Mouse (Mus musculus) midbrain, embryonic 15.5 days (tissue): ENCODE results near the gene Ciapin1. TPM values are rescaled to one million over a fixed set of nuclear protein-coding genes. Genes with fewer than 3 reads are reported as not detected.
A peak's percentile ranks its signal among the peaks of the same experiment; 100 is the strongest.

ENCODE experiments used
- ATAC-seq: fragments of 200-750 bp; cut with Nextera tagmentation; replicated peaks from 2 replicates; pipeline ENCODE4 v1.8.0; 2017; ENCODE audit warnings: moderate TSS enrichment
- H3K27ac ChIP-seq: fragments of 300-500 bp; sonication (generic); 2 replicates; pipeline ENCODE4 v1.5.1; 2015; ENCODE audit warnings: mild to moderate bottlenecking, inconsistent platforms
- H3K27me3 ChIP-seq: fragments of 300-500 bp; sonication (generic); replicated peaks from 2 replicates; pipeline ENCODE4 v1.6.1; 2015; ENCODE audit warnings: inconsistent platforms
- H3K36me3 ChIP-seq: fragments of 300-500 bp; sonication (generic); replicated peaks from 2 replicates; pipeline ENCODE4 v1.6.1; 2015; ENCODE audit warnings: inconsistent platforms
- H3K4me1 ChIP-seq: fragments of 300-500 bp; sonication (generic); 2 replicates; pipeline ENCODE4 v1.6.1; 2015; ENCODE audit warnings: inconsistent platforms
- H3K4me2 ChIP-seq: fragments of 300-500 bp; sonication (generic); 2 replicates; pipeline ENCODE4 v1.6.1; 2015; ENCODE audit warnings: inconsistent platforms, mild to moderate bottlenecking, moderate library complexity
- H3K4me3 ChIP-seq: fragments of 300-500 bp; sonication (generic); 2 replicates; pipeline ENCODE4 v1.5.1; 2015; ENCODE audit warnings: mild to moderate bottlenecking, inconsistent platforms
- H3K9ac ChIP-seq: fragments of 300-500 bp; sonication (generic); 2 replicates; pipeline ENCODE4 v1.6.1; 2015; ENCODE audit warnings: mild to moderate bottlenecking, inconsistent platforms
- H3K9me3 ChIP-seq: fragments of 300-500 bp; sonication (generic); 2 replicates; pipeline ENCODE4 v1.6.1; 2016; ENCODE audit warnings: inconsistent platforms
- WGBS: fragments of 180-500 bp; shearing (Covaris S2); methylation state at CpG from one replicate; pipeline ENCODE4 v1.1.7; 2015; ENCODE audit warnings: mixed read lengths; 5-methylcytosine and 5-hydroxymethylcytosine counted together
- polyA plus RNA-seq: library from polyadenylated mRNA; unstranded; fragments of >200 nt; fragmentation: Nextera tagmentation; extraction: Ambion mirVana; gene quantifications from 2 replicates; pipeline ENCODE4 v1.2.1, GENCODE M21; 2015

Gene Ciapin1
- 211 and 217 TPM in 2 replicates for polyA plus RNA-seq

DNA sequence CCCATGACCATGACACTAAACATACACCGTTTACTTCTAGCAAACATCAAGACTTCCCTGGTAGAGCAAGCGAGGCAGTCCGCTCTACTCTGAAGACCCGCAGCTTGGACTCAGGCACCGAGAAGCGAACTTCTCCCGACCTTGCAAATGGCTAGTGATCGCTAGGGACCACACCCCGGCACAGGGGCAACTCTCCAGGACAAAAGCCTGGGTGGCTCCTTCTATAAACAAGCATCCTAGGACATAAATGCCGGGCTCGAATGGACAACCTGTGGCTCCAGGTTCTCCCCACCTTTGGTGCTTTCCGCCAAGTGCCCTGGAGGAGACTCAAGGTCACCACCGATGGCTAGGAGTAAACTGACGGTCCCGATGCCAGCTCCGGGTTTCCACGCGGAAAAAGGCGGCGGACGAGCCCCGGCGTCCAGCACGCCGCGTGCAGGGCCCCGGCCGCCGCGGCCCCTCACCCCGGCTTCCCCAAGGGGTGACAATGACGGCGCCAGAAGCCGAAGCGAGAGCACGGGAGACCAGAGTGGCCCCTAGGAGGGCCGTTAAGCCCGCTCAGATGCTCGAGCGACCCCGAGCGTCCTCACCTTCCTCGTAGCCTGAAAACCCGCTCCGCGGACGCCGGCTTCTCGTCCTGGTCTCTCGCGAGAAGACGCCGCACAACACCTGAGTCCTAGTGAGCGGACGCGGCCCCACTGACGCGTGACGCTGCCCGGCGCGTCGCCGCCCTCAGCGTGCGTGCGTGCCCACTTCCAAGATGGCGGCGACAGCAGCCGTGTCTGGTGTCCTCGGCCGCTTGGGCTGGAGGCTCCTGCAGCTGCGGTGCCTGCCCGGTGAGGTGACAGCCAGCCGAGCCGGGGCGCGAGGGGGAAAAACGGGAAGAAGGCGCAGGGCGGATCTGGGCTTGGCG, at the start of gene Ciapin1, which contains the start of gene Coq9:
Gene Ciapin1 (minus strand): TSS at position 697 of the 913 bp plus-strand sequence.
Gene Coq9 (plus strand): TSS at position 660 of the 913 bp plus-strand sequence.
- ATAC-seq: peak; percentile 99
- Histone ChIP-seq H3K9me3 (no peaks in the 10 kb centered on the region), H3K9ac (peak within 1 kb of the TSS; percentile 93), H3K27me3 (no peaks in the 10 kb centered on the region), H3K27ac (peak within 1 kb of the TSS; percentile 94), H3K36me3 (no peaks in the 10 kb centered on the region), H3K4me2 (peak within 1 kb of the TSS; percentile 92), H3K4me1 (peaks cover 19% of the 10 kb centered on the region), H3K4me3 (peak within 1 kb of the TSS; percentile 82)
- WGBS: under 1% methylated on average over 82 of the region's 82 CpGs

DNA sequence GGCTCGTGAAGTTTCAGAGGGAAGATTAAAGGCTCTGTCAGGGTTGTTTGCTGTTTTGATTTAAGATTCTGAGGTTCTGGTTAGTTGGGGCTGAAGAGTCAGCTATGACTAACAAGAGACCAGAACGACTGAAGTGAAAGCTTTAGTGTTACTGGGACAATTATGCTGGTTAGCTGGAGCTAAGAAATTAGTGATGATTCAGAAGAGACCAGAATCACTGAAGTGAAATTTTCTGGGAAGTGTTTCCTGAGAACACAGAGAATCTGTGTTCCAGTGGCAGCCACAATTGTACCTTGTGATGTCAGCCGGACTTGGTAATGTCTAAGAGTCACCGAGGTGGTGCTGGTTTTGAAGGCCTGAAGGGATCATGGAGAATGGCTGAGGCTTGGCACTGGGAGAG, 42.6 kb upstream of the Ciapin1 start:
- WGBS: 75% methylated on average over 4 of the region's 4 CpGs
- Histone ChIP-seq H3K9me3 (no peaks in the 10 kb centered on the region), H3K27me3 (0 out of 2 replicates have a peak, but pooled peaks cover under 1% of the 10 kb centered on the region), H3K27ac (no peak overlapping the region), H3K36me3 (no peaks in the 10 kb centered on the region), H3K4me1 (peaks cover 8% of the 10 kb centered on the region), H3K4me3 (no peak overlapping the region), H3K9ac (no peak overlapping the region), H3K4me2 (no peak overlapping the region)
- no peak for ATAC-seq

DNA sequence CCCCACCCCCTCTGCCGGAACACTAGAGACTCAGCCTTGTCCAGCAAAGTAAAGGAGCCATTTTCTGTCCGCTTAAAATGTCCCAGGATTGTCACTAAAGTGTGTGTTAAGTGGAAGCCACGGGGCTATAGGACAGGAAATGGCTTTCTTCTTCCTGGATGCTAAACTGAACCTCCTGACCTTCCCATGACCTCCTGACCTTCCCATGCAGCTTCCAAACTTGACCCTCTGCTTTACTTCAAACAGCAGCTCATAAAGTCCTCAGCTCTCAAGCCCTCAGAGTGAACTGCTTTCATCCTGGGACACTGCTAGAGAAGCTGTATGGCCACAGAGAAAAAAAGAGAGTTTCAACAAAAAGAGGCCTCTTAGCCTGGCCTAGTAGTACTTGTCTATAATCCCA, 38.7 kb upstream of the Ciapin1 start:
- no peak for ATAC-seq
- no peak overlapping the region for H3K4me3 ChIP-seq
- H3K36me3 ChIP-seq: no peaks in the 10 kb centered on the region
- H3K9me3 ChIP-seq: no peaks in the 10 kb centered on the region
- no peak overlapping the region for H3K9ac ChIP-seq
- H3K27me3 ChIP-seq: peaks cover 21% of the 10 kb centered on the region
- H3K4me2 ChIP-seq: peak overlapping the region; percentile 94; the same call in 1 of the 2 replicates
- H3K27ac ChIP-seq: no peak overlapping the region
- H3K4me1 ChIP-seq: peaks cover 24% of the 10 kb centered on the region
- WGBS: 45% methylated on average over 3 of the region's 3 CpGs

DNA sequence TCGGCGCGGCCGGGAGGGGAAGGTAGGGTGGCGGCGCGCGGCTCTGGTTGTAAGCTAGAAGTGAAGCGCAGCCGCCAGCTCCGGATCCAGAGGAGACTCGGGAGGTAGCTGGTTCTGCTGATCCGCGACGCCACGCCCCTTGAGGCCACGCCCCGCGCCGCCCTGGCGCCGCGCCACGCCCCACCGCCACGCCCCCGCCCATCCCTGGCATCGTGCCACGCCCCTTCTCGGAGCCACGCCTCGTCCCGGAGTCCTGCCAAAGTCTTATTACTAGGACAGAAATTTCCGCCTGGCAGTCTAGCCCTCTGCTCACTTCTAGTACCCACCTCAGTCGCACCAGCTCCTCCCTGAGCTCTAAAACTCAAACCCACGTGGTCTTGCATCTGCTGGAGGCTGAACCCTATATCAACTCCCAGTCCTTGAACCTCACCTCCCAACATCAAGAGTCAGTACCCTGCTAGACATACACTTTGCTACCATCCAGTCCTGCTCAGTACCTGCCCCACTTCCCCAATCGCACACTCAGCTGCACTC, 38.1 kb upstream of the Ciapin1 start, which contains the start of gene Dok4:
Gene Dok4 (minus strand): TSS at position 134 of the 534 bp plus-strand sequence.
- Histone ChIP-seq H3K9me3 (no peaks in the 10 kb centered on the region), H3K4me2 (peak within 1 kb of the TSS; percentile 94), H3K27ac (no peak within 1 kb of the TSS), H3K4me3 (peak within 1 kb of the TSS; percentile 52), H3K4me1 (peaks cover 29% of the 10 kb centered on the region), H3K27me3 (peaks cover 21% of the 10 kb centered on the region), H3K36me3 (no peaks in the 10 kb centered on the region), H3K9ac (peak within 1 kb of the TSS; percentile 50)
- ATAC-seq: peak; percentile 34; the same call in 1 of the 2 replicates
- under 1% methylated on average over 32 of the region's 37 CpGs for WGBS

DNA sequence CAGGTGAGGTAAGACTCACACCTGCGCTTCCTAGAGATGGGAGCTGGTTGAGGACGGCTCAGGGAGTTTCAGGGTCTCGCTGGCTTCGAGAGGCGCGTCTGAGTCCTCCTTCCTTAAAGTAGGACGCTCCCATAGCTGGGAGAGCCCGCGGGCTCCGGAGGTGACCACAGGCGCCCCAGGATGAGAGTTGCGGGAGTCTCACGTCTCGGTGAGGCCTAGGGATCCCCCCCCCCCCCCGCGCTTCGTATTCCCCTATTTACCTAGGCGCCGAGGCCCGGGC, 37.7 kb upstream of the Ciapin1 start:
- H3K27me3 ChIP-seq: peaks cover 21% of the 10 kb centered on the region
- ATAC-seq: no peak
- peaks cover 31% of the 10 kb centered on the region for H3K4me1 ChIP-seq
- peak overlapping the region; percentile 50 for H3K9ac ChIP-seq
- H3K9me3 ChIP-seq: no peaks in the 10 kb centered on the region
- peak overlapping the region; percentile 52 for H3K4me3 ChIP-seq
- peak overlapping the region; percentile 94 for H3K4me2 ChIP-seq
- no peaks in the 10 kb centered on the region for H3K36me3 ChIP-seq
- whole genome bisulfite sequencing: under 1% methylated on average over 18 of the region's 20 CpGs
- H3K27ac ChIP-seq: no peak overlapping the region

DNA sequence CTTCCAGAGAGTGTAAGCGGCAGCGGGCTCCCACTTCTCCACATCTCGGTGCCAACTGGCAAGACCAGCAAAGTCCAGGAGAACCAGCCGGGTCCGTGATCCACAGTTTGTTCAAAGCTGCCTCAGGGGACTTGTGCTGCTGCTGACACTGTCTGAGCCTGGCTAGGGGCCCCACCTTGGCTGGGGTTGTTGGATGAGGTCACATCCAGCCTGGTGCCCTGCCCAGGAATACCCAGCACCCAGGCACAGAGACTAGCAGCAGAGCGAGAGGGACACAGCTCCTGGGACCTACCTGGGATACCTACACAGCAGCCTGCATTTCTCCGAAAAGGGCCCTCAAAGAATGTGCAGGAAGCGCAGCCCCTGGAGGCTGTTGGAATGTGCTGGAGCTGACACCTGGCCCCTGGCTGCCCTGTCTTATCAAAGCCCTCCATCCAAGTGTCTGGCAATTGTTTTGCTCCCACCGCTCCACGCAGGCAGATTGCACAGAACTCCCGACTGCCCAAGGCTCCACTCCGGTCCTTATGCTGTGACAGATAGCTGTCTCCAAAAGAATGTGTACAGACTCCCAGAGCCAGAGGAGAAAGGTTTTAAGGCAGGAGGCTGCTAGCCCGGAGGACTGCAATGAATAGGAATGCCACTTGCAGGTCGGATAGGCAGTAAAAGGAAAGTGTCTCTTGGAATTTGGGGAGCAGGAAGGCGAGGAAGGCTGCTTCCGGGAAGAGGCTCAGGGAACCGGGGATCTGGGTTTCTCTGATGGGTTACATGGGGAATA, 37.1 kb upstream of the Ciapin1 start:
- Histone ChIP-seq H3K9me3 (no peaks in the 10 kb centered on the region), H3K27me3 (peaks cover 21% of the 10 kb centered on the region), H3K27ac (no peak overlapping the region), H3K36me3 (no peaks in the 10 kb centered on the region), H3K4me2 (peak overlapping the region; percentile 94), H3K9ac (peak overlapping the region; percentile 50), H3K4me1 (peaks cover 34% of the 10 kb centered on the region), H3K4me3 (peak overlapping the region; percentile 52)
- WGBS: 19% methylated on average over 17 of the region's 17 CpGs
- ATAC-seq: no peak

DNA sequence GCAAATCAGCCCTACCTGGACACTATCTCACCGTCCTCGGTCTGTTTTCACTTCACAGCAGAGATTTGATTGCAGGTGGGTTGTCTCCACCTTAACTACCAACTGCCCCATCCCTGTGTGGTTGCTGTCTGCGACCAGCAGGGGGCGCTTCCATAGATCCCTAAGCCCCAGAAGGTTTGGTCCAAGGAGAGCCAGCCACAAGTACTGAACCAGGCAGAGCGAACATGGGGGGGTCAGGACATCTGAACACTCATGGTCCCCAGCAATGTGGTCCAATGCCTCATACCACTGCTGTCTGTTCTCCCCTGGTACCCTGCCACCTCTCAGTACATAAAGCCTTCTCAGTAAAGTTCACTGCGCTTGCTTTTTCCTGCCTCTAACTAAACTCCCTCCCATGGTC, 36.2 kb upstream of the Ciapin1 start:
- ATAC-seq: no peak
- Histone ChIP-seq H3K27ac (no peak overlapping the region), H3K4me3 (no peak overlapping the region), H3K4me2 (no peak overlapping the region), H3K9me3 (no peaks in the 10 kb centered on the region), H3K9ac (no peak overlapping the region), H3K27me3 (peaks cover 21% of the 10 kb centered on the region), H3K36me3 (no peaks in the 10 kb centered on the region), H3K4me1 (peaks cover 43% of the 10 kb centered on the region)
- WGBS: 10% methylated on average over 6 of the region's 6 CpGs

DNA sequence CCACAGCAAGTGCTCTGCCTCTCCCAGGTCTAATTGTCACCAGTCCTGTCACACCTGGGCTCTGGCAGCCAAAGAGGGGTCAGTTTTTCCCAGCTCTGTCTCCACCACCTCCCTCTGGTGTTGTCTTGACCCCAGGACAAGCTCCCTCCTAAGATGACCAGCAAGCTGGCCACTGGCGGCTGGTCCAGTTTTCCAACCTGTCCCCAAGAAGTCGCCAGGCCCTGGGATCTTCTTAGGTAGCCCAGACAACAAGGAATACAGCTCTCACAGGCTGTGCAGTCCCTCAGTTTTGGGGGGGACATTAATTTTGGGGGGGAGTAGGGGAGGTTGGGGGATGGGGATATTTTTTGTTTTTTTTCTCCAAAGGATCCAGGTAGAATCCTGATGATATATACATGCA, 34.4 kb upstream of the Ciapin1 start:
- no peaks in the 10 kb centered on the region for H3K9me3 ChIP-seq
- H3K4me2 ChIP-seq: no peak overlapping the region; the same call in 1 of the 2 replicates
- H3K27me3 ChIP-seq: peaks cover 21% of the 10 kb centered on the region
- H3K36me3 ChIP-seq: no peaks in the 10 kb centered on the region; the same call in 1 of the 2 replicates
- no peak overlapping the region for H3K9ac ChIP-seq
- no peak for ATAC-seq
- H3K4me3 ChIP-seq: no peak overlapping the region
- H3K4me1 ChIP-seq: peaks cover 61% of the 10 kb centered on the region
- WGBS: 83% methylated on average over 2 of the region's 2 CpGs
- no peak overlapping the region for H3K27ac ChIP-seq

DNA sequence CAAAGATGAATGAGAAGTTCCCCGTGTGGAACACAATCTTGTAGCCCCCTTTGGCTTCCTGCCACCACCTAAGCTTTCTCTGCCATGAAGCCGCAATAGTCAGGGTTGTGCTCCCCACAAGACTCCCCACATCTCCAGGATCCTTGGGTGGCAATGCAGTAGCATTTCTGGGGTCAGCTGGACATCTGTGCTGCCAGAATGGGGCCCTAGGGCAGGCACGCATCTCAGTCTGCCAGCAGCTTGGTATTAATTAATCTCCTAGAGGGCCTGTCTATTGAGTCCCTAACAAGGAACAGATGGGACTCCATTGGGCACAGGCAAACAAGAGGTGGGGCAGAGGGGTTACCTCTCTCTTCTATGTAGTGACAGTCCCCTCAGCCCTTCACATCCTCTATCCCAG, 34.0 kb upstream of the Ciapin1 start:
- 28% methylated on average over 3 of the region's 3 CpGs for WGBS
- H3K27me3 ChIP-seq: peaks cover 21% of the 10 kb centered on the region
- H3K36me3 ChIP-seq: no peaks in the 10 kb centered on the region; the same call in 1 of the 2 replicates
- H3K9me3 ChIP-seq: no peaks in the 10 kb centered on the region
- H3K4me2 ChIP-seq: no peak overlapping the region; the same call in 1 of the 2 replicates
- ATAC-seq: no peak
- no peak overlapping the region for H3K27ac ChIP-seq
- no peak overlapping the region for H3K4me3 ChIP-seq
- H3K4me1 ChIP-seq: peaks cover 62% of the 10 kb centered on the region
- H3K9ac ChIP-seq: no peak overlapping the region

DNA sequence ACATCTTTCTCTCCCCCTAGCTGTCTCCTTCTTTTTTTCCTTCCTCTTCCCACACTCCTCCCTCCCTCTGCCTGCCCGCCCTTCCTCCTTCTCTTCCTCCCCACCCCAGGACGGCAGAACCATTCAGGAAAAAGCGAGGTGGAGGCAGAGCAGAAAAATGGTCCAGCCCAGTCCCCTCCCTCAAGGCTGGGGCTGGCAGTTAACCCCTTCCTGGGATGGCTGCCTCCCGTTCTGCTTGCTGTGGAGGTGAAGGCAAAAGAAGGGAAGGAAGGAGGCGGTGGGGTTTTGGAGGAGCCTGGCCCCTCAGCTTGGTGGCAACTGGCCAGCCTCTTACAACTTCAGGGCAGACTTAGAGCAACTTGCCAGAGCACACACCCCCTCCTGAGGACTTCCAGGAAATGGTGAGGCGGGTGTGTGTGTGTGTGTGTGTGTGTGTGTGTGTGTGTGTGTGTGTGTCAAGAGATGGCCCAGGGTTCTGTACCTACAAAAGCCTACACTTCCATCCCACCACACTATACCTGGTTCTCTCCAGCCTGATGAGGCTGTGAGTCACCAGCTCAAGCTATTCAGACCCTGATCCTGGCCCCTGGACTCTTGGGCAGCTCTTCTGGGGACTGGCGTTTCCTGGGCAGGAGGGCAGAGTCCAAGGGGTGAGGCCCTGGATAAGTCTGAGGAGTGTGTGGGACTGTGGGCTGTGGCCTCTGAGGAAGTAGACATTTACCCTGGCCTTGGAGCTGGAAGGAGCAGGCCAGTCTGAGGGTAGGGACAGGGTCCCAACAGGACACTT, 33.1 kb upstream of the Ciapin1 start:
- H3K27me3 ChIP-seq: peaks cover 21% of the 10 kb centered on the region
- H3K36me3 ChIP-seq: peaks cover under 1% of the 10 kb centered on the region
- peak overlapping the region; percentile 77 for H3K4me3 ChIP-seq
- 5% methylated on average over 6 of the region's 7 CpGs for WGBS
- peak; percentile 85 for ATAC-seq
- no peaks in the 10 kb centered on the region for H3K9me3 ChIP-seq
- peak overlapping the region; percentile 89 for H3K4me2 ChIP-seq
- H3K9ac ChIP-seq: peak overlapping the region; percentile 87
- H3K4me1 ChIP-seq: peaks cover 60% of the 10 kb centered on the region
- peak overlapping the region; percentile 81 for H3K27ac ChIP-seq

DNA sequence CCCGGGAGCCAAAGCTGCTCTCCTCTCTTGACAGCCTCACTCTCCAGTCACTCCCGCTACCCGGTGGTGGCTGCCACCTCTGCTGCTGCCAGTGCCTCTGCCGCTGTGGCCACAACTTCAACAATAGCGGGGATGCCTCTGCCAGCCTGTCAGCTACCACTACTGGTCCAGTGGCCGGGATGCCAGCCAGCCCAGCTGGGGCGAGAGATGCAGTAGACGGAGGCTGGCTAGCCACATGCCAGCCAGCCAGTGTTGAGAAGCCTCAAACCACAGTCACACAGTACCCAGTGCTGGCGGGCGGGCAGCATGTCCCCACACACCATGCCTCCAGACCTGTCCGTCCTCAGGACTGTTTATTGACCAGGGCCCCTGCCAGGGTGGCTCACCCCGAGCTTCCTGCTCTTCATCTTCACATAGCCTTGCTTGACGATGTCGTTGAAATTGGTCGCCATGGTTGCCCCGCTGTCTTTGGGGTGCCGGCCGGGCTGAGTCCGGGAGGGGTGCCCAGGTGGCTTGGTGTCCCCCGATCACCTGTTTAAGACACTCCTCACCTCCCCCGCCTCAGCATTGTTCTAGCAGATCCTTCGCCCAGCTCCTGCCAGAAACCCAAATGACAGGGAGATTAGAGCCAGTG, 32.4 kb upstream of the Ciapin1 start:
- H3K4me2 ChIP-seq: peak overlapping the region; percentile 89
- peak overlapping the region; percentile 77 for H3K4me3 ChIP-seq
- peak overlapping the region; percentile 81 for H3K27ac ChIP-seq
- H3K9me3 ChIP-seq: no peaks in the 10 kb centered on the region
- peak; percentile 71 for ATAC-seq
- WGBS: under 1% methylated on average over 22 of the region's 22 CpGs
- H3K4me1 ChIP-seq: peaks cover 53% of the 10 kb centered on the region
- peak overlapping the region; percentile 87 for H3K9ac ChIP-seq
- H3K36me3 ChIP-seq: peaks cover 6% of the 10 kb centered on the region
- H3K27me3 ChIP-seq: peaks cover 19% of the 10 kb centered on the region
